Mouse (Mus musculus): ENCODE results near the gene Plch2. TPM values are rescaled to one million over a fixed set of nuclear protein-coding genes. Genes with fewer than 3 reads are reported as not detected.
A peak's percentile ranks its signal among the peaks of the same experiment; 100 is the strongest.
"Not testable (repeated sequence)": the region's sequence is repeated elsewhere in the genome, so short reads cannot be mapped to it uniquely, and the experiment has no call there.

Plch2 gene
- total RNA-seq (2021), result under 1 TPM in 1 of 2 experiments, not detected in 1; 0.04 TPM
- long read RNA-seq, experiment 1, result 0 reads
- long read RNA-seq, experiment 2, result 0 reads

- intact Hi-C loops (cut with DNase I; ENCODE audit: low total_unique reads), result no loop called here
- DNase-seq, result no peak
Observed at GRCm38 (mm10) chr4:155056724-155057123, at the start of gene Plch2. Plch2 (minus strand) TSS chr4:155056784.

- DNase-seq, result no peak
- intact Hi-C loops (cut with DNase I; ENCODE audit: low total_unique reads), result loop anchor here (5.0 kb wide), 2 partner anchors 34 to 209 kb away; no protein-coding TSS in a partner anchor
Observed at GRCm38 (mm10) chr4:155098572-155098971, 42.0 kb upstream of the Plch2 start.

- intact Hi-C loops (cut with DNase I; ENCODE audit: low total_unique reads), result loop anchor here (2.0 to 5.0 kb wide), 3 partner anchors 35 to 210 kb away; partner anchors contain the start of gene Faap20
- DNase-seq, result no peak
Observed at GRCm38 (mm10) chr4:155097452-155097851, 40.9 kb upstream of the Plch2 start.

- no peak for DNase-seq
- intact Hi-C loops (cut with DNase I; ENCODE audit: low total_unique reads), result loop anchor here (2.0 to 5.0 kb wide), 3 partner anchors 36 to 211 kb away; partner anchors contain the start of gene Faap20
Observed at GRCm38 (mm10) chr4:155095967-155096366, 39.4 kb upstream of the Plch2 start.

GRCm38 (mm10) chr4:155095238-155095900, 38.8 kb upstream of the Plch2 start:
- intact Hi-C loops (cut with DNase I; ENCODE audit: low total_unique reads), result loop anchor here (5.0 kb wide), 2 partner anchors 37 to 212 kb away; no protein-coding TSS in a partner anchor
- peak; percentile 90 for DNase-seq

GRCm38 (mm10) chr4:155094565-155094964, 38.0 kb upstream of the Plch2 start:
- DNase-seq, result peak; percentile 44
- intact Hi-C loops (cut with DNase I; ENCODE audit: low total_unique reads), result no loop called here

- intact Hi-C loops (cut with DNase I; ENCODE audit: low total_unique reads), result no loop called here
- no peak for DNase-seq
Observed at GRCm38 (mm10) chr4:155093431-155094149, 37.0 kb upstream of the Plch2 start.

GRCm38 (mm10) chr4:155092718-155093430, 36.3 kb upstream of the Plch2 start:
- no peak for DNase-seq
- intact Hi-C loops (cut with DNase I; ENCODE audit: low total_unique reads), result no loop called here

- intact Hi-C loops (cut with DNase I; ENCODE audit: low total_unique reads), result no loop called here
- DNase-seq, result no peak
Observed at GRCm38 (mm10) chr4:155090688-155091449, 34.3 kb upstream of the Plch2 start.

GRCm38 (mm10) chr4:155090147-155090546, 33.6 kb upstream of the Plch2 start:
- intact Hi-C loops (cut with DNase I; ENCODE audit: low total_unique reads), result no loop called here
- no peak for DNase-seq

GRCm38 (mm10) chr4:155089241-155089640, 32.7 kb upstream of the Plch2 start:
- intact Hi-C loops (cut with DNase I; ENCODE audit: low total_unique reads), result no loop called here
- DNase-seq, result no peak

GRCm38 (mm10) chr4:155086108-155087024, 29.8 kb upstream of the Plch2 start, which contains the start of the genes Rer1 and Morn1:
Rer1 (minus strand) TSS chr4:155086382.
Morn1 (plus strand) TSS chr4:155086577.
- peak; percentile 100 for DNase-seq
- intact Hi-C loops (cut with DNase I; ENCODE audit: low total_unique reads), result no loop called here

- DNase-seq, result no peak
Observed at GRCm38 (mm10) chr4:155085206-155086107, 28.9 kb upstream of the Plch2 start.

GRCm38 (mm10) chr4:155084351-155084750, 27.8 kb upstream of the Plch2 start:
- DNase-seq, result no peak
- intact Hi-C loops (cut with DNase I; ENCODE audit: low total_unique reads), result no loop called here

More at GRCm38 (mm10) chr4:155085206-155086107, 28.9 kb upstream of the Plch2 start:
- intact Hi-C loops (cut with DNase I; ENCODE audit: low total_unique reads), result no loop called here

- intact Hi-C loops (cut with DNase I; ENCODE audit: low total_unique reads), result no loop called here
- DNase-seq, result no peak
Observed at GRCm38 (mm10) chr4:155083553-155083952, 27.0 kb upstream of the Plch2 start.

GRCm38 (mm10) chr4:155079666-155080065, 23.1 kb upstream of the Plch2 start:
- DNase-seq, result no peak
- intact Hi-C loops (cut with DNase I; ENCODE audit: low total_unique reads), result no loop called here

GRCm38 (mm10) chr4:155078808-155079207, 22.2 kb upstream of the Plch2 start:
- intact Hi-C loops (cut with DNase I; ENCODE audit: low total_unique reads); DNase-seq: not testable (repeated sequence)

Data from gastrocnemius, postnatal 14 days (tissue).